Mouse (Mus musculus) WW6 (cell line): ENCODE measurements around the gene Casp3.

Source experiments
- DNase-seq: peaks from one replicate; pipeline ENCODE4 v3.0.0-alpha.2; 2013; ENCODE audit warnings: low read depth, low spot score

The Casp3 gene

GRCm38 (mm10) chr8:46616879-46617689 is at the start of gene Casp3, which contains the start of gene Primpol:
Gene Casp3, plus strand, starts transcription at chr8:46617291.
Gene Primpol, minus strand, starts transcription at chr8:46617212.
- peak; percentile 94 for DNase-seq

GRCm38 (mm10) chr8:46567946-46568345 is 49.1 kb upstream of the Casp3 start:
- no peak for DNase-seq

GRCm38 (mm10) chr8:46568942-46569341 is 48.1 kb upstream of the Casp3 start:
- no peak for DNase-seq

GRCm38 (mm10) chr8:46569659-46570441 is 47.2 kb upstream of the Casp3 start:
- DNase-seq = no peak

- no peak for DNase-seq
Measured at GRCm38 (mm10) chr8:46570673-46571072, 46.4 kb upstream of the Casp3 start.

GRCm38 (mm10) chr8:46573446-46573845 is 43.6 kb upstream of the Casp3 start:
- DNase-seq = no peak

GRCm38 (mm10) chr8:46573964-46574363 is 43.1 kb upstream of the Casp3 start:
- no peak for DNase-seq

- DNase-seq = no peak
Measured at GRCm38 (mm10) chr8:46578794-46579193, 38.3 kb upstream of the Casp3 start.

- peak; percentile 13 for DNase-seq
Measured at GRCm38 (mm10) chr8:46584328-46584727, 32.8 kb upstream of the Casp3 start.

GRCm38 (mm10) chr8:46585576-46585975 is 31.5 kb upstream of the Casp3 start:
- no peak for DNase-seq

- no peak for DNase-seq
Measured at GRCm38 (mm10) chr8:46587911-46588310, 29.2 kb upstream of the Casp3 start.

- DNase-seq = no peak
Measured at GRCm38 (mm10) chr8:46588663-46589062, 28.4 kb upstream of the Casp3 start.

- DNase-seq = no peak
Measured at GRCm38 (mm10) chr8:46593067-46593466, 24.0 kb upstream of the Casp3 start.

- no peak for DNase-seq
Measured at GRCm38 (mm10) chr8:46593772-46594171, 23.3 kb upstream of the Casp3 start.

GRCm38 (mm10) chr8:46595593-46595992 is 21.5 kb upstream of the Casp3 start:
- no peak for DNase-seq

- DNase-seq = no peak
Measured at GRCm38 (mm10) chr8:46596530-46596929, 20.6 kb upstream of the Casp3 start.

- no peak for DNase-seq
Measured at GRCm38 (mm10) chr8:46597411-46597810, 19.7 kb upstream of the Casp3 start.

- DNase-seq = no peak
Measured at GRCm38 (mm10) chr8:46598114-46598513, 19.0 kb upstream of the Casp3 start.

GRCm38 (mm10) chr8:46598753-46599152 is 18.3 kb upstream of the Casp3 start:
- no peak for DNase-seq

GRCm38 (mm10) chr8:46599314-46599904 is 17.7 kb upstream of the Casp3 start:
- DNase-seq = no peak

GRCm38 (mm10) chr8:46600959-46601707 is 16.0 kb upstream of the Casp3 start:
- no peak for DNase-seq

- DNase-seq = no peak
Measured at GRCm38 (mm10) chr8:46603587-46603986, 13.5 kb upstream of the Casp3 start.
